Mouse (Mus musculus): ENCODE measurements around the gene Sobp.
A peak's percentile ranks its signal among the peaks of the same experiment; 100 is the strongest.

The Sobp gene

DNA sequence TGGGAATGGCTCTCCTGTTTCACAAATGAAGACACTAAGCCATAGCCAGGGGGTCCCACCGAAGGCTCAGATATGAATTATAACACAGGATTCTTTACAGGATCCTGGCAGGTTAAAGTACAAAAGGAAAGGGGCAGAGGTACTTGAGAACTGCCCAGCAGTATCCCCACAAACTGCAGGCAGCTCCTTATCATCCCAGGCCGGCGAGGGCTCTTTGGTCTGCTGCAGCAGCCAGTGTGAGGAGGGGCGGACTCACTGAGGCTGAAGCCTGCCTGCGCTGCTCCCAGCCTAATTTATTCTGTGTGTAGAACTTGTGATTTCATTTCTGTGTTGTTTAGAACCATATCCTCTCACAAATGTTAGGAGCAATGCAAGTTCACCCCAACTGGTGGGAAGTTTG is 79.8 kb downstream of the Sobp start:
- ATAC-seq (ENCODE audit: insufficient number of reproducible peaks, low FRiP score, low TSS enrichment) = no peak

DNA sequence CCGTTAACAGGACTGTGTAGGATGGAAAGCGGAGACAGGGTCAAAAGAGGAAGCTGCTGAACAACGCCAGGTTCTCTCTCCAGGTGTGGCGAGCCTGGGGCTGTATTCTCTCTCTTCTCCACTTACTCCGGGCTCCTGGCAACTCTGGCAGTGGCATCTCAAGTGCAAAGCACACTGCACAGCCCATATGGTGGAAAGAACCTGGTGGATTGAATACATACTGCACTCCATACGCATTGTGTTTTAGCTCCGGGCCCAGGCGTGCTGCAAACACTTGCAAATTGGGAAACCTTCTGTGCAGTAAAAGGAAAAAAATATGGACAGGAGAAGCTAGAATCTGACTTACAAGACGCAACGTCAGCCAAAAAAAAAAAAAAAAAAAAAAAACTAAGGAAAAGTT is 80.9 kb downstream of the Sobp start:
- no peak for ATAC-seq (ENCODE audit: insufficient number of reproducible peaks, low FRiP score, low TSS enrichment)

DNA sequence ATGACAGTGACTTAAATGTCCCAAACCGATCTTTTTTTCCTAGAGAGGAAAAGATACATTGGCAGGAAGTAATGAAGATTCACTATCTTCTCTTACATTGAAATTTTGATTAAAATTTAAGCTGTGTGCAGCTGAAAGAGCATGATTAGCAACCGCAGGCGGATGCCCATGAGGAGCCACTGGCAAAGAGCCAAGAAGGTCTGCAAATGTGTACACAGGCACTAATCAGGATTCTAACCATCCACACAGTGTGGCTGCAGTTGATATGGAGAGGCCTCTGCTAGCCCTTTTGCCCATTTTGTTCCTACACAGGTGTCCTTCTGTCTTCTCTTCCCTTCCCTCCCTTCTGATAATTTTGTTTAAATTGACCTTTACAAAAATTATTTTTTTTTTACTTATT is 84.3 kb downstream of the Sobp start:
- no peak for ATAC-seq (ENCODE audit: insufficient number of reproducible peaks, low FRiP score, low TSS enrichment)

DNA sequence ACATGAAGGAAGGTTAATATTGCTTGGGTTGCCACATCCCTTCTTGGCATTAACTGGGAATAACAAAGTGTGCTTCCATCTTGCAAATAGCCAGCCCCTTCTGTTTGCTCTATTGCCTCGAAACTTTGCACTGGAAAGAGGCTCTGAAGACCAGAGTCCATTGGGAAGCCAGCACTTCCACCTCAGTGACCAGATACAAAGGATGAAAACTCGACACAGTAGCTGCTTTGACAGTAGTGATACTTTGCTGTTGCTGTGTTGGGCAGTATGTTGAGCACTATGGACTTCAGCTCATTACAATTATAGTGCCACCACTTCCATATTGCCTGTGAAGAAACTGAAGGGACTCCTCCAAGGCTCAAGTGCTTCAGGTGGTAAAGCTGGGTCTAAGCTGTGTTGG is 86.9 kb downstream of the Sobp start:
- no peak for ATAC-seq (ENCODE audit: insufficient number of reproducible peaks, low FRiP score, low TSS enrichment)

DNA sequence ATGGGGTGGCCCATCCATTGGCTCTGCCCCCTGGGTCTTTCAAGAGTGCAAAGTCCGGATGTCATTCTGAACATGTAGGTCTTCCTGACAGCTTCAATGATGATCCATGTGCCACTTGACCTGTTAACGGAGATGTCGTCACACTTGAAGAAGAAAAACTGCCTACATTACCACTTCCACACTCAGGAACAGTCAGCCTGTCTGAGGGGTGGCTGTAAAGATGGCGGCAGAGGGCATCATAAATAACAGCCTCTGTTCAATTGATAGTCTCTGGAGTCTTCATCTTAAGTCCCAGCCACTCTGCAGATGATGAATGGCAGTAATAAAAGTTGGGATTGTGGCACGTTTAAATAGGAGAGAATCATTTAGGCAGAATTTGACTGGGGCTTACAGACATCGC is 87.4 kb downstream of the Sobp start:
- no peak for ATAC-seq (ENCODE audit: insufficient number of reproducible peaks, low FRiP score, low TSS enrichment)

DNA sequence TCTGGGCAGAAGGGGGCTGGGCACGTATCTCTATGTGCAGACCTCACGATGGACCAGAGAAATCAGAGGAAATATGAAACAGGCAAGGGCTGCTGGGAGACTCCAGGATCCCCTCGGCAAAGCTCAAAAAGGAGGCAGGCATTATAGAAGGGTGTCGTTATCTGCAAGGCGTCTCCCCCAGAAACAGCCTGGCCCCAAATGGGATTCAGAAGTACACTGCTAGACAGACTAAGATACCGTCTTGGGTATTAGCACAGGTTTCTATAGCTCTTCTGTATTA is 90.3 kb downstream of the Sobp start:
- ATAC-seq (ENCODE audit: insufficient number of reproducible peaks, low FRiP score, low TSS enrichment) = no peak

DNA sequence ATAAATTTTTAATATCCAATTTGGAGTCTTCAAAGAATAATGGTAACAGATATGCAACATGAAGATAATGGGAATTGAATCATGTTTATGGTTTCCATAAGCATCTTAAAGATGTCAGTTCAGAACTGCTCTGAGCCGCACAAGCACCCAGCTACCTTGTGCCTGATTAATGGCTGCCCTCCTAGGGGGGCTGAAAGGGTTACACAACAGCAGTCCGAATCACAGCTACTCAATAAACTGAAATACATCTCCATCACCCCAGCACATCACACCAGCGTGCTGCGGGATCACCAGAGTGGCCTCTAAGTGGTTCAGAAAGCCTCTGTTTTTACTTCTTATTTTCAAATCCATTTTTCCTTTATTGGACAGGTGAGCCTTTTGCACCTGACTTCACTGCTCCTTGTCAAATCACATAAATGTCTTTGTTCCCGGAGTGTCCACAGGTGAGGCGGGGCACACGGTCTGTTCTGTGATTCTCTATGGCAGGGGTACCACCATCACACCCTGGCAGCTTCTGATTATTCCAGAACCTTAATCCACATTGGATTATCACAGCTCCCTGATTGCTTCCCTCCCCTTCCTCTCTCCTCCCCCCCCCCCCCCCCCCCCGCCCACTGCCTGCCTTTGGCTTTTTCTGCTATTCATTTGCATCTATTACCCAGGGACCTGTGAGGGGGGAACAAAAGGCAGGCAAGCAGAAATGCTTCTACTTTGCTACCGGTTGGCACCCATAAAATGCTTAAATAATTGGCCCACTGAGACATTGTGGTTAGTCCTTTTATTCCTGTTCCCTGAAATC is 90.8 kb downstream of the Sobp start:
- ATAC-seq (ENCODE audit: insufficient number of reproducible peaks, low FRiP score, low TSS enrichment) = no peak

DNA sequence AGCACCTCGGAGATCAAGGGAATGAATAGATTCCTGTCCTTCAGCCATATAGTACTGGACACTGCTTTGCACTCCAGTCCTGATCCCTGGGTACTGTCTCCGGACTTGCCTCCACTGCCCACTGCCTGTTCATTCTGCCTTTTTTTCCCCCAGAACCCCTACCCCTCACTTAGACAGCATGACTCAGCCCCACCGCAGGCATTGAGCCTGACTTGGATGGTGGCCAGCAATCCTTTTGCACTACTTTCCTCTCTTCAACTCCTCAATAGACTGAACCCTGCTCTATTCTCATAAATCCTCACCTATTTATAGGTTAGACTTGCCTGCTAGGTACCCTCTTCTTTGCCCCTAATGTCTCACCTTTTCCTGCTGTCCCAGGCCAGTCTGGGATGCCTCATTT is 93.0 kb downstream of the Sobp start:
- ATAC-seq (ENCODE audit: insufficient number of reproducible peaks, low FRiP score, low TSS enrichment) = no peak

DNA sequence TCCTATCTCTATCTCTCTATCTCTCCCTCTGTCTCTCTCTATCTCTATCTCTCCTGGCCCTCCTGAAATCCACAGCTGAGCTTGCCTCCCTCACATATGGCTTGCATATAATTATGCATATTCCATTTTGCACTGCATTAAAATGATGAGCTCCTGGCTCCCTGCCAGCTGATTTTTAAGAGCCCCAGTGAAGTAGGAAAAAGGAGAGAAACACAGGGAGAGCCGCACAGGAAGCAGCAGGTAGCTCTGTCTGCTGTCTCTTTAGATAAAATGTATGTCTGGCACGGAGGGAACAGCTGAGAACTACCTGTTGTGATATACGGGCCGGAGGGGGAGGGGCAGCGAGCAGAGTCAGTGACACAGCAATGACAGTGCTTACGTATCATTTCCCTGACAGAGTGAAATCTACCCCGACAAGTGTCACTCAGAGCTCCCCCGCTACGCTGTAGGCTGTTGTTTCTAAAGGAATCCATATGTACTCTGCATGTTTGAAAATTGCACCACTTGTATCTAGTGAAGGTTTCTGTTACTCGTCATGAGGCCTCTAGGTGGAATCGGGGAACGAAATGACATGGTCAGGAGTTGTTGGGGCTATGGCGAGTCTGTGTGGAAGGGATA is 98.7 kb downstream of the Sobp start:
- ATAC-seq (ENCODE audit: insufficient number of reproducible peaks, low FRiP score, low TSS enrichment) = no peak

DNA sequence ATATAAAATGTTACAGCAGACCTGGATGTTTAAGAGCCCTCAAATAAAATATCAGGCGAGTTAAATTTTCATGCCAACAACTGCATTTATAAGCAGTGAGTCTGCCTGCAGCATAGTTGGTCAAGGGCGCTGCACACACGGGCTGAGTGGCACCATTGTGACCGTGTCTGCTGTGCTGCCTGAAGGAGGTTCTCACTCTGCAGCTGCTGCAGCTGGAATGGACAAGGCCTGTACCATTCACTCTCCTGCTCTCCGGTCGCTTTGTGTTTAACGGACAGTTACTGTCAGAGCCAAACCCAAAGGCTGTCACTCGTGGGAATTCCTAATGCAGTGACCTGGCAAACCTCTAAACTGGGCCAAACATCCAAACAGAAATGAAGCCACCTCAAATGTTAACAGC is 101.0 kb downstream of the Sobp start:
- ATAC-seq (ENCODE audit: insufficient number of reproducible peaks, low FRiP score, low TSS enrichment) = no peak

DNA sequence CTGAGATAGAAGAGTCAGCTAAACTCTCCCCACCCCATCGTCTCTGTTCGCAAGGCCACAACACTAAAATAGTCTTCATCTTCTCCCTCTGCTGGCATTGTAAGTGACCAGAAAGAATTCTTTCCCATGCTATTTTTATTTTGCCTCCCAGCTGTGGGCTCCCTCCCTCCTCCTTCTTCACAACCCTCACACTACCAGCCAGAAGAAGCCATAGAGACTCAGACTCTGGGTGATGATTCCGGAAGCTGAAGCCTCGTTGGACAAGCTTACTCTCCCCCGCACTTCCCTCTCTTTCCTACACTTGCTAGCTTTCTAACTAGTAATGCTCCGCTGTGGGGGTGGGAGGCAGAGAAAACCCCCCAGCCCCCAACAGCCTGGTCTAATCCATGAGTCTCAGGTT is 103.4 kb downstream of the Sobp start:
- ATAC-seq (ENCODE audit: insufficient number of reproducible peaks, low FRiP score, low TSS enrichment) = no peak

DNA sequence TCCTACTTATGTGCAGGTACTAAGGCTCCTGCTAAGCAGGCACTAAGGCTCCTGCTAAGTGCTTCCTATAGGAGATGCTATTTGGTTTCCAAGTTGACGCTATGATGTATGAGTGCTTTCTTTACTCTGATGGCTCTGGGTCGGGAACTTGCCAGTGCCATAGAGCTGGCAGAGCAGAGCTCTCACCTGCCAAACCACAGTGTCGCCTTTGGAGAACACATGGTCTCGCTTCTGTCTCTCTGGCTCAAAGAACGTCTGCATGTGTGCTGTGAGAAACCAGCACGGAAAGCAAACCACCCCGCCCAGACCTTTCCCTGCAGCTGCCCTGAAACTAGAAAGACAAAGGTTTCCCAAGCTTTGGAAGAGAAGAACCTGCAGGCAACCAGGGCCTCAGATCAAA is 109.0 kb downstream of the Sobp start:
- peak; percentile 93 for ATAC-seq (ENCODE audit: insufficient number of reproducible peaks, low FRiP score, low TSS enrichment)

DNA sequence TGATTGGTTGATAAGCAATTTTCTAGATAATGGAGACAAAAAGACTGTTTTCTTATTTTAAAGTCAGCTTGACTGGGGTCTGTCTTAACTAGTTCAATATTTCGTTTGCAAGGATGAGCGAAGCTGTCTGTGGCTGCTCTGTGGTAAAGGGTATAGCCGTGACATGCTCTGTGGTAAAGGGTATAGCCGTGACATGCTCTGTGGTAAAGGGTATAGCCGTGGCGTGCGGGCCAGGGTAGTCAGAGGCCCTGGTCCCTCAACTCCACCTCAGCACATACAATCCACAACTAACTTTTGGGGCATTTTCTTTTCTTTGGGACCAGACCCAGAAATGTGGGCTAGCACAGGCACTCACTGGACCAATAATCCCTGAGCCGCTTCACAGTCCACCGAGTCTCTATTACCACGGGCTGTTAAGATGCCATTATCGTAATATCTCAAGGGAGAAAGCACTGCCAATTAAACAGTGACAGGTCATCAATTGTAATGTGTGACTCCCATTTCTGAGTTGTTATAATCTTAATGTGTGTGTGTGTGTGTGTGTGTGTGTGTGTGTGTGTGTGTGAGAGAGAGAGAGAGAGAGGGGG is 112.7 kb downstream of the Sobp start:
- no peak for ATAC-seq (ENCODE audit: insufficient number of reproducible peaks, low FRiP score, low TSS enrichment)

DNA sequence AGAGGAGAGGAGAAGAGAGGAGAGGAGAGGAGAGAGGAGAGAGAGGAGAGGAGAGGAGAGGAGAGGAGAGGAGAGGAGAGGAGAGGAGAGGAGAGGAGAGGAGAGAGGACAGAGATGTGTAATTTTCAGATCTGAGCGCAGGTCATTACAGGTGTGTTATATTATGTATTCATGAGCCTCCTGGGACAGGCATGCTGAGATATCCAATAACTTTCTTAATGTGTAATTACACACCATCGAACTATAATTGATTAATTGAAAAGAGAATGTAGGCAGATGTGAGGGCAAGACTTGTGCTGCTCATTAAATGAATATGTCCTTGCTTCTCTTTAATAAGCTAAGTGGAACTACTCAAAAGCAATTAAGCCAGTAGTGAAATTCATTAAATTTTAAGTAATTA is 118.9 kb downstream of the Sobp start:
- ATAC-seq (ENCODE audit: insufficient number of reproducible peaks, low FRiP score, low TSS enrichment) = no peak

DNA sequence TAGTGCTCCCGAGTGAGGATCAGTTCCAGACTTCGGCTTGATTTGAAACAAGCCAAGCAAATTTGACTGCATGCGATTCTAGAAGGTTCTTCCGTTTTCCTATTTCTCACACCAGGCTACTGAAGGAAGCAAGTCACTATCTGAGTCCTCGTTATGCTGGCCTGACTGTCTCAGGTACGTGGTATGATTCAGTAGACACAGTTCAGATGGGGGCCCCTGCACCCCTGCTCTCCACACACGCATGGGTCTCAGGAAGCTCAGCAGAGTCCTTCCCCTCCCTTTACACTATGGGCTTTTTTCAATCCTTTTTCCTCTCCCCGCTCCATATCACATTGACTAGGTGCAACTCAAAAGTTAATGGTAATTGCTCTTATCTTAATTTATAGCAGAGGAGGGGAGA is 119.6 kb downstream of the Sobp start:
- ATAC-seq (ENCODE audit: insufficient number of reproducible peaks, low FRiP score, low TSS enrichment) = no peak

DNA sequence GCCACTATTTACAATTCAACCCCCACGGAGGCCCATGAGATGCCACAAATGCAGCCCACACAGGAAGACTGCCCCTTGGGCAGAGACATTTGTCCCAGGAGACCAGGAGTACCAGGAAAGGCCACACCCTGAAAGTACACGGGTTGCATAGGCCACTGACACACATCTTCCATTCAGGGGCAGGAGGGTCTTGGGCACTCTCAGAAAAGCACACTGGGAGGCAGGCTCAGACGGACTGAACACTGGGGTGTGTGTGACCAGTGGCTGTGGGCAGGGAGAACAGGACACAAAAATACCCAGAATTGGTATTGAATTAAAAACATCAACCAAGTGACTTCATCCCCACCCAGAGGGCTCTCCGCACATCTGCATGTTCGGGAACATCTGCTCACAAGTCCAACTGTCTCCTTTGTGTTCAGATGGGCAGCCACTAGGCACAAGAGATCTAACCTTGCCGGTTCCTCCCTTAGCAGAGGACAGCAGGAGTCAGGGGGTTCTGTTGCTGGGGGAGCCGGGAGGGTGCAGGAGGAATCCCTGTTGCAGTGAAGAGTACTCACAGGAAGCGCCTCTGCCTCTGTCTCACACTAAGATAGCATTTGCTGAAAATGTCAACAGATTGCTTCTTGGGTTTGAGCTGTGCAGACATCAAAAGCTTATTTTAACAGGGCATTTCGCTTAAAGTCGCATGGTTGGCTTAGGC is 120.3 kb downstream of the Sobp start:
- no peak for ATAC-seq (ENCODE audit: insufficient number of reproducible peaks, low FRiP score, low TSS enrichment)

DNA sequence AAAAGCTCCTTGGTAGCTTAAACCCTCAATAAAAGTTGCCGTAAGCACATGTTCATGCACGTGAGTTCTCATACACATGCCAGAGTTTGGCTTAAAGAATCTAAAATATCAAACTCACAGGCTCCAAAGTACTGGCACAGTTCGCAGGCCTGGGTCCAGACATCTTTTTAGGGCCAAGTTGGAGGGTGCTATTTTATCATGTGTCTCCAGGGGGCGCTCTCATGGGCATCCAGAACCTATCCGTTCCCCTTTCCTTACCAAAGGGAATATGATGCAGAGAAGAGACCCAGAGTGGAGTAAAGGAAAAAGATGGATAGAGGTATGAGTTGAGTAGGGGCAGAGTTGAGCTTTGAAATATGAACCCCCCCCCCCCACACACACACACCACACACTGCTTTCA is 121.9 kb downstream of the Sobp start:
- 0 out of 2 replicates have a peak, but pooled peaks have one; percentile 40 for ATAC-seq (ENCODE audit: insufficient number of reproducible peaks, low FRiP score, low TSS enrichment)

DNA sequence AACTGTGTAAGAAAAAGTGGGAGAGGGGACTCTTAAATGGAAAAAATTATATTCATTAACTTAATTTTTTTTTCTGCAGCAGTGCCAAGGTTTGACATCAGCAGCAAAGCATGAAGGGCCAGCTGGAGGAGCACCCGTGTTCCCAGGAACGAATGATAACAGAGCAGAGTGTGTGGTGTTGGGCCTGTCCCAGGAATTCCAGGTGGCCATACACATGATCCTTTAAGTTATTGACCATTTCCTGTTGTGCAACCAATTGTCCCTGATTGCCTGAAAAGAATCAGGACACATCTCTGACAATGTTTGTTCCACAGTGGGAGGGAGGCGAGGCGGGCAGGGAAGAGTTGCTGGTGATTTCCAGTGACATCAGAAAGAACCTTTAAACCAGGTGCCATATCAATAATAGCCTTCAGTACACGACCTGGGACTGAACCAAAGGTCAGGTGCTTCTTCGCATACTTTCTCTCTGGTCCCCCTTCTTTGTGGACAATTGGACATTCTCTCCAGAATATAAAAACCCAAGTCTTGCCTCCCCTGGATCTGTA is 126.5 kb downstream of the Sobp start:
- no peak for ATAC-seq (ENCODE audit: insufficient number of reproducible peaks, low FRiP score, low TSS enrichment)

DNA sequence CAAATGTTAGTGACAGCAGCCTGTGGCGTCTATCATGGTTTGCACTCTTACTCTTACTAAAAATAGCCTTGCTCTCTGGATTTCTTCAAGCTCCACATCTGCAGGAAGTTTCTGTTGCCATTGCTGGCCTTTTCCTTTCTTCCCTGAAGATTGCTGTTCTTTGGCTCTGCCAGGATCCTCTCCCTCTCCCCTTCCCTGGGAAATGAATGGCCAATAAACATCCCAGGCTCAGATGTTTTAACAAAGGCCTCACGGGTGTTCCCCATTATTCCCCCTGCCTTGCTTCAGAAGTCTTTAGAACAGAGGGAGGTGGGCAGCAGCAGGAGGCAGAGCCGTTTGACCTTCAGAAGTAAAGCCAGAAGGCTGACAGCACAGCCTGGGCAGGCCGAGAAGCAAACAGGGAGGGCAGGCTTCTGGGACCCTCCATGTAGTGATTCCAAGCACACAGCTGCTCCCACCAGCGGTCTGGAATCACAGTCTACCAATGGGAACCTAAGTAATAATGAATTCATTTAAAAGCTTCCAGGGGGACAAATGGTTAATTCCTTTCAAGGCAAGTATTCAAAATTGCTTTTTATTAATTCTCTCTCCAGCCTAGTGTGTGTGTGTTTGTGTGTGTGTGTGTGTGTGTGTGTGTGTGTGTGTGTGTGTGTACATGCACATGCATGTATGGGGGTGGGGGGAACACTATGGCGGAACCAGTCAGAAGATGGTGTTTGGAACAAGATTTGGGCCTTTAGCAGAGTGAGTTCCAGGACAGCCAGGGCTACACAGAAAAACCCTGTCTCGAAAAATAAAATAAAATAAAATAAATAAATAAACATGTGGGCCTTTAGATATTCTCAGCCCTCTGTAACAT is 130.8 kb downstream of the Sobp start:
- ATAC-seq (ENCODE audit: insufficient number of reproducible peaks, low FRiP score, low TSS enrichment) = no peak

DNA sequence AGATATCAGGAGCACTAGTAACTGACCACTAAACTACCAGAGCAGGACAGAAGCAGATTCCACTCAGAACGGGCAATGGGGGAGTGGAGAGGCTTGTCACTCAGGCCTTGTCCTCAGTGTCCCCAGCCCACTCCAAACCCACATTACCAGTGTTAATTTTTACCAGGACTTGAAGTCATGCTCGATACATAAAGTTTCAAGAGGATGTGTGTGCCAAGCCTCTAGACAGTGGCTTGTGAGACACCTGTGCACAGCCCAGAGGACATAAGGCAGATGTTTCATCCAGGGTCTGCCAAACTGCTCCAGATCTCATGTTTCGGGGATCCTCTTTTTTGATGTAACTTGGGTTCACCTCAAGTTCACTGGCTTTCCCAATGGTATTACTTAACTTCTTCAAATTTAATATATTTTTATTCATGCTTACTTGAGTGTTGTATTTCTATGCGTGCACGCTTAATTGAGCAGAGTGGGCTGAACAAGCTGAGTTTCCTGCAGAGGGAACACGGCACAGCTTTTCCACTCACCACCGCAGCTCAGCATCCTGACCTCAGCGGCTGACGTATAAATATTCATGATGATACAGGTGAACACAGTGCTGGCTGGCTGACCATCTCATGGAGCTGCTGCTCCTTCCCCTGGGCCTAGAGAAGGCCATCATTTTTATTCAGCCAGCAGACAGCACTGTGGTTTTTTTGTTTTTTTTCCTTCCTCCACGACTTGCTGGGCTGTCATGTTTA is 131.6 kb downstream of the Sobp start:
- ATAC-seq (ENCODE audit: insufficient number of reproducible peaks, low FRiP score, low TSS enrichment) = no peak

Data from cerebellum, adult (tissue).